Comparison of ENCODE assay signal across 17 mouse cellular contexts in the genomic region with DNA sequence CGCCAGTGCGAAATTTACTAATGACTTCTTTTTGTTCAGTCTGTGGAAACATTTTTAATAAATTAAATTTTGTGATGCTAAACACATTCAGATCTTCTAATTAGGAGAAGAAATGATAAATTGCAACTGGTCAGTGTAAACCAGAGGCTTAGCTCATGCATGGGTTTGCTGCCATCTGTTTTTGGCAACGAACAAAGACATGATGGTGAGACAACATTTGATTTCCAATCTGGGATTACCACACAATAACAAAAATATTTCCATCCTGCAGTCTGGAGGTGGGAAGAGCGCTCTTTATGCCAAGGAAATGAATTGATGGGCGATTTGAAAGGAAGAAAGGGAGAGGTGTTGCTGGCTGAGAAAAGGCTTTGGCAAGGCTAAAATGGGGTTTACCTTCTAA.
"Had no signal": no experiment of that assay in that cellular context is flagged by ENCODE, and none has a peak within 500 bp of the region (broad histone marks: within the 10 kb centered on the region; RNA-seq: fewer than 3 reads in every experiment).

No protein-coding gene starts in this region.

- H3K4me1 ChIP-seq: liver, embryonic 13.5 days; neural tube, embryonic 12.5 days; neural tube, embryonic 15.5 days had no signal

- H3K27ac ChIP-seq: kidney, postnatal 0 days; left cerebral cortex, adult 2 months; liver, embryonic 13.5 days; neural tube, embryonic 12.5 days; neural tube, embryonic 15.5 days; stomach, postnatal 0 days had no signal

- DNase-seq: kidney, postnatal 25 days; liver, embryonic 13.5 days; lung, adult 2 months; lung, postnatal 14 days; lung, postnatal 4 days; midbrain, embryonic 14.5 days; right cerebral cortex, adult 18-20 months; right cerebral cortex, postnatal 14 days; right cerebral cortex, postnatal 4 days; thymus, adult 2 months; thymus, postnatal 25 days had no signal

- H3K9ac ChIP-seq: liver, embryonic 13.5 days; neural tube, embryonic 12.5 days; neural tube, embryonic 15.5 days had no signal

- H3K4me2 ChIP-seq: liver, embryonic 13.5 days; midbrain, embryonic 11.5 days; neural tube, embryonic 12.5 days; neural tube, embryonic 15.5 days had no signal

- H3K9me3 ChIP-seq: liver, embryonic 13.5 days; neural tube, embryonic 12.5 days; neural tube, embryonic 15.5 days had no signal

- H3K36me3 ChIP-seq: liver, embryonic 13.5 days; neural tube, embryonic 12.5 days; neural tube, embryonic 15.5 days had no signal

- H3K27me3 ChIP-seq: liver, embryonic 13.5 days; neural tube, embryonic 12.5 days; neural tube, embryonic 15.5 days had no signal

- H3K4me3 ChIP-seq: left cerebral cortex, adult 2 months; liver, embryonic 13.5 days; neural tube, embryonic 12.5 days; neural tube, embryonic 15.5 days had no signal
